Comparison of ENCODE assay signal across 15 mouse cellular contexts in genomic region chr13:15113383-15113782, GRCm38 (mm10).
DNase-seq lines count a peak whose midpoint lies in the region; ATAC-seq and TF ChIP-seq lines count a peak whose summit lies in the region.
"Had no signal": no experiment of that assay in that cellular context is flagged by ENCODE, and none has a peak within 500 bp of the region (broad histone marks: within the 10 kb centered on the region; RNA-seq: fewer than 3 reads in every experiment).

No protein-coding gene starts in this region.

- no peak overlapping the region for H3K4me2 ChIP-seq in midbrain, embryonic 13.5 days (replicated peaks)
- no peak overlapping the region for H3K4me2 ChIP-seq in midbrain, embryonic 11.5 days
- H3K4me2 ChIP-seq in forebrain, embryonic 16.5 days (ENCODE audit: low read length), result no peak overlapping the region
- peak overlapping the region; percentile 34 for H3K4me2 ChIP-seq in myocyte (ENCODE audit: low read depth)

- DNase-seq in frontal cortex, postnatal 10 days (ENCODE audit: low spot score in 2 of 2), result peak; percentile 3 to 8
- DNase-seq in frontal cortex, postnatal 14 days (ENCODE audit: low spot score in 2 of 2), result no peak
- DNase-seq in midbrain, embryonic 11.5 days (ENCODE audit: low spot score, missing footprints), result no peak
- no peak for DNase-seq in c-Kit-positive CD71-positive TER-119-positive erythroid progenitor cells, embryonic 14.5 days (ENCODE audit: low spot score)
- DNase-seq: adrenal gland, adult 2 months; embryo, embryonic 11 days; heart, adult 18-20 months; heart, postnatal 10 days; kidney, adult 11 months; lung, postnatal 10 days had no signal

- WGBS in midbrain, embryonic 13.5 days, result 70% methylated on average over 7 of the region's 7 CpGs
- 79% methylated on average over 7 of the region's 7 CpGs for WGBS in midbrain, embryonic 11.5 days
- 50% methylated on average over 7 of the region's 7 CpGs for WGBS in forebrain, embryonic 16.5 days

- H3K4me3 ChIP-seq in midbrain, embryonic 13.5 days (replicated peaks), result no peak overlapping the region
- H3K4me3 ChIP-seq in midbrain, embryonic 11.5 days (ENCODE audit: low read depth, low read length), result no peak overlapping the region
- no peak overlapping the region for H3K4me3 ChIP-seq in forebrain, embryonic 16.5 days (replicated peaks; ENCODE audit: low read length)
- no peak overlapping the region for H3K4me3 ChIP-seq in myocyte

- H3ac ChIP-seq in myocyte (ENCODE audit: control insufficient read depth, insufficient read length), result no peak overlapping the region

- peak; percentile 65 for ATAC-seq in midbrain, embryonic 13.5 days
- ATAC-seq in midbrain, embryonic 11.5 days (ENCODE audit: low FRiP score), result no peak
- ATAC-seq in forebrain, embryonic 16.5 days, result peak; percentile 74
- ATAC-seq: CD4-positive, CD25-positive, alpha-beta regulatory T cell, adult 4 months; Patski had no signal

- no peaks in the 10 kb centered on the region for H3K9me3 ChIP-seq in midbrain, embryonic 13.5 days
- no peaks in the 10 kb centered on the region for H3K9me3 ChIP-seq in midbrain, embryonic 11.5 days (ENCODE audit: control insufficient read depth, low read length)
- no peaks in the 10 kb centered on the region for H3K9me3 ChIP-seq in forebrain, embryonic 16.5 days (ENCODE audit: control insufficient read depth, low read length)

- no peaks in the 10 kb centered on the region for H3K27me3 ChIP-seq in midbrain, embryonic 13.5 days
- H3K27me3 ChIP-seq in midbrain, embryonic 11.5 days (ENCODE audit: control insufficient read depth, insufficient read depth, low read length), result no peaks in the 10 kb centered on the region
- no peaks in the 10 kb centered on the region for H3K27me3 ChIP-seq in forebrain, embryonic 16.5 days (replicated peaks; ENCODE audit: control insufficient read depth, insufficient read depth, low read length)
- H3K27me3 ChIP-seq in myocyte (ENCODE audit: control insufficient read depth, insufficient read depth, insufficient read length), result no peaks in the 10 kb centered on the region

- no peaks in the 10 kb centered on the region for H3K4me1 ChIP-seq in midbrain, embryonic 13.5 days (replicated peaks)
- H3K4me1 ChIP-seq in midbrain, embryonic 11.5 days (ENCODE audit: control insufficient read depth, insufficient read depth, low read length), result no peaks in the 10 kb centered on the region
- H3K4me1 ChIP-seq in forebrain, embryonic 16.5 days (replicated peaks; ENCODE audit: control insufficient read depth, insufficient read depth, low read length), result no peaks in the 10 kb centered on the region

- H3K27ac ChIP-seq in midbrain, embryonic 13.5 days, result no peak overlapping the region
- H3K27ac ChIP-seq in midbrain, embryonic 11.5 days (ENCODE audit: low read depth, low read length), result no peak overlapping the region
- no peak overlapping the region for H3K27ac ChIP-seq in forebrain, embryonic 16.5 days (ENCODE audit: low read length)

- no peaks in the 10 kb centered on the region for H3K79me2 ChIP-seq in myocyte (ENCODE audit: control insufficient read depth, insufficient read depth)

- no peak for TF ChIP-seq POLR2A in myocyte (IDR thresholded peaks at IDR 0.05; ENCODE audit: insufficient read length, low read depth)

- H3K36me3 ChIP-seq in midbrain, embryonic 13.5 days, result no peaks in the 10 kb centered on the region
- no peaks in the 10 kb centered on the region for H3K36me3 ChIP-seq in midbrain, embryonic 11.5 days (ENCODE audit: control insufficient read depth, insufficient read depth, low read length)
- no peaks in the 10 kb centered on the region for H3K36me3 ChIP-seq in forebrain, embryonic 16.5 days (ENCODE audit: control insufficient read depth, insufficient read depth)
- no peaks in the 10 kb centered on the region for H3K36me3 ChIP-seq in myocyte (ENCODE audit: control insufficient read depth, insufficient read depth)

- no peak overlapping the region for H3K9ac ChIP-seq in midbrain, embryonic 13.5 days (replicated peaks)
- no peak overlapping the region for H3K9ac ChIP-seq in midbrain, embryonic 11.5 days (ENCODE audit: low read length)
- no peak overlapping the region for H3K9ac ChIP-seq in forebrain, embryonic 16.5 days (replicated peaks; ENCODE audit: low read depth, low read length)

TF ChIP-seq in myocyte, 11 proteins besides CTCF, POLR2A, EP300 and RAD21:
- TF ChIP-seq POLR2AphosphoS2 (IDR thresholded peaks at IDR 0.05; ENCODE audit: insufficient read length, low read depth) (no peak), TCF3 (IDR thresholded peaks at IDR 0.05; ENCODE audit: insufficient read length, low read depth) (no peak), MYOG (IDR thresholded peaks at IDR 0.05; ENCODE audit: control insufficient read depth in 1 of 3, insufficient read depth in 1 of 3, insufficient read length in 2 of 3, low read depth in 2 of 3) (no peak), TCF12 (IDR thresholded peaks at IDR 0.05; ENCODE audit: insufficient read depth, poor library complexity, severe bottlenecking) (no peak)

Comparison
In these comparisons a context has a peak if more than half of its experiments do, and no peak if none do; other contexts are left out.
1. DNase-seq: peak in frontal cortex, postnatal 10 days (2 of 2); none in frontal cortex, postnatal 14 days (0 of 2), midbrain, embryonic 11.5 days (single experiment) and c-Kit-positive CD71-positive TER-119-positive erythroid progenitor cells, embryonic 14.5 days (single experiment).